Mouse (Mus musculus): ENCODE results near the gene Kifc3. TPM values are rescaled to one million over a fixed set of nuclear protein-coding genes. Genes with fewer than 3 reads are reported as not detected.

Kifc3 gene
- polyA plus RNA-seq, 1 experiment = 64.7 TPM

DNA sequence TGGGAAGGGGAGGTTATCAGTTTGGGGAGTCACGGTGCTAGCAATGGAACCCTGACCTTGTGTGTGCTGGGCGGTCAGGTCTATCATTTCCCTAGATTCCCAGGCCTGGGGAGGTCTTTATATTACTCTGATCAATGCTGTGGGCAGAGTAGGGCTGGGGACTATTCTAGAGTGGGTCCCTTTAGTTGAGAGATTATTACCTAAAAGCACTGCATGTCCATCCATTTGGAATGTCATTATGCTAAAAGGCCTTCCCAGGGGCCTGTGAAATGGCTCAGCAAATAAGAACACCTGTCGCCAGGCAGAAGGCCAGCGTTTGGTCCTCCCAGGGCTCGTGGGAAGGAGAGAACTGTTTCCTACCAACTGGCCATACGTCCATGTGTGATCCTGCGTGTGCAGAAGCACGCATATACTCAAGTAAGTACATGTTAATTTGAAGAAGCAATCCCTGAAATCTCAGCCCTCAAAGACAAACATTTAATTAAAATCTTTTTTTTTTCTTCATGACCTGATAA lies 499 bp downstream of the Kifc3 start:
- H3K27ac ChIP-seq (ENCODE audit: insufficient read depth, low read depth, low read length) = peak overlapping the region; percentile 74

GRCm38 (mm10) chr8:95201491-95201890 lies 1.1 kb downstream of the Kifc3 start:
- Histone ChIP-seq H3K27me3 (ENCODE audit: control insufficient read depth, insufficient read depth, low read length) (no peaks in the 10 kb centered on the region), H3K4me3 (ENCODE audit: low read depth, low read length) (peak overlapping the region; percentile 77), H3K36me3 (ENCODE audit: control insufficient read depth, insufficient read depth, low read length) (no peaks in the 10 kb centered on the region), H3K4me1 (ENCODE audit: control insufficient read depth, insufficient read depth, insufficient read length, low read length) (peaks cover 4% of the 10 kb centered on the region), H3K27ac (ENCODE audit: insufficient read depth, low read depth, low read length) (peak overlapping the region; percentile 74; the same call in 1 of the 2 replicates)
- TF ChIP-seq POLR2A (IDR thresholded peaks at IDR 0.05; ENCODE audit: low read depth, low read length) (no peak), CTCF (IDR thresholded peaks at IDR 0.05; ENCODE audit: extremely low read depth, insufficient read length, insufficient replicate concordance, low read depth, low read length) (no peak)
- WGBS = 76% methylated on average over 7 of the region's 7 CpGs

More for the DNA sequence above, 499 bp downstream of the Kifc3 start:
- TF ChIP-seq CTCF (IDR thresholded peaks at IDR 0.05; ENCODE audit: extremely low read depth, insufficient read length, insufficient replicate concordance, low read depth, low read length) (no peak), POLR2A (IDR thresholded peaks at IDR 0.05; ENCODE audit: low read depth, low read length) (no peak)
- Histone ChIP-seq H3K36me3 (ENCODE audit: control insufficient read depth, insufficient read depth, low read length) (no peaks in the 10 kb centered on the region), H3K27me3 (ENCODE audit: control insufficient read depth, insufficient read depth, low read length) (no peaks in the 10 kb centered on the region), H3K4me3 (ENCODE audit: low read depth, low read length) (peak overlapping the region; percentile 77), H3K4me1 (ENCODE audit: control insufficient read depth, insufficient read depth, insufficient read length, low read length) (peaks cover 4% of the 10 kb centered on the region)
- 40% methylated on average over 8 of the region's 8 CpGs for WGBS

- peak overlapping the region; percentile 18; the same call in 1 of the 2 replicates for H3K4me3 ChIP-seq (ENCODE audit: low read depth, low read length)
- 67% methylated on average over 9 of the region's 9 CpGs for WGBS
- TF ChIP-seq POLR2A (IDR thresholded peaks at IDR 0.05; ENCODE audit: low read depth, low read length) = no peak
- TF ChIP-seq CTCF (IDR thresholded peaks at IDR 0.05; ENCODE audit: extremely low read depth, insufficient read length, insufficient replicate concordance, low read depth, low read length) = no peak
- H3K4me1 ChIP-seq (ENCODE audit: control insufficient read depth, insufficient read depth, insufficient read length, low read length) = peaks cover 4% of the 10 kb centered on the region
- no peak overlapping the region for H3K27ac ChIP-seq (ENCODE audit: insufficient read depth, low read depth, low read length)
- no peaks in the 10 kb centered on the region for H3K27me3 ChIP-seq (ENCODE audit: control insufficient read depth, insufficient read depth, low read length)
- no peaks in the 10 kb centered on the region for H3K36me3 ChIP-seq (ENCODE audit: control insufficient read depth, insufficient read depth, low read length)
Observed at GRCm38 (mm10) chr8:95200001-95200405, 2.6 kb downstream of the Kifc3 start.

DNA sequence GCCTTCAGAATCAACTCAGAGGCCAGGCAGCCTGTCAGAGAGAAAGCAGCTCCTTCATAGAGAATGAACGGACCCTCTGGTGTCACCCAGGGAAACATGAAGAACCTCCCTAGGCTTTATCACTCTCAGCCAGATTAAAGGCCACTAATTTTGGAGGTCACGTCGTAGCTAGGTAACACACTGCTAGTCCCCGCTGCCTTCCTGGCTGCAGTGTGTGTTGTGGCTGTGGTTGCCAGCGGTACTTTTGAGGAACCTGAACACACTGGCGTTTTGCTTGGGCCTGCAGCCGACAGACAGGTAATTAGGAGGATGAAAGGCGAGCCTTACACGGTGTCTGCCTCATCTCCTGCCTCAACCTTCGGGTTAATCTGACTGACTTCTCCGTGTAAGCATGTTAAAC lies 6.9 kb downstream of the Kifc3 start:
- Histone ChIP-seq H3K36me3 (ENCODE audit: control insufficient read depth, insufficient read depth, low read length) (no peaks in the 10 kb centered on the region), H3K27me3 (ENCODE audit: control insufficient read depth, insufficient read depth, low read length) (no peaks in the 10 kb centered on the region), H3K4me3 (ENCODE audit: low read depth, low read length) (no peak overlapping the region), H3K4me1 (ENCODE audit: control insufficient read depth, insufficient read depth, insufficient read length, low read length) (peaks cover 14% of the 10 kb centered on the region), H3K27ac (ENCODE audit: insufficient read depth, low read depth, low read length) (no peak overlapping the region)
- 67% methylated on average over 11 of the region's 11 CpGs for WGBS
- no peak for TF ChIP-seq POLR2A (IDR thresholded peaks at IDR 0.05; ENCODE audit: low read depth, low read length)
- no peak for TF ChIP-seq CTCF (IDR thresholded peaks at IDR 0.05; ENCODE audit: extremely low read depth, insufficient read length, insufficient replicate concordance, low read depth, low read length)

GRCm38 (mm10) chr8:95191497-95192175 lies 11.0 kb downstream of the Kifc3 start:
- WGBS = 63% methylated on average over 9 of the region's 9 CpGs
- H3K27ac ChIP-seq (ENCODE audit: insufficient read depth, low read depth, low read length) = peak overlapping the region; percentile 81

DNA sequence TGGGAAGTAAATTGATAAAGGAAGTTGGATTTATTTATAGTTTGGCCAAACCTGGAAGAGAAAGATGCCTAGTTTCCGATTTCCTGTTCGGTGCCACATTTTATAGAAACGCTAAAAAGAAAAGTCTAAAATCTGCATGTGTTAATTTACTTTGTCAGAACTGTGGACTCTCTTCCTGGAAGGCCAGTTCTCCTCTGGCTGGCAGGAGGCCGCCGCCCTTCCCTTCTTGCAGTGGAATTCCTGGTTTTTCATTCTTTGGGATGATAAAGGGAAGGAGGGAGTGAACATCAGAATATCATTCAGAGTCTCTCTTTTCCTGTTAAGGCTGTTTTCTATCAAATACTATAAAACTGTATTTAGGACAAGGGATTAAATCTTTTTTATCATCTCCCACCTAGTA lies 15.0 kb downstream of the Kifc3 start:
- no peak for TF ChIP-seq POLR2A (IDR thresholded peaks at IDR 0.05; ENCODE audit: low read depth, low read length)
- TF ChIP-seq CTCF (IDR thresholded peaks at IDR 0.05; ENCODE audit: extremely low read depth, insufficient read length, insufficient replicate concordance, low read depth, low read length) = no peak
- 69% methylated on average over 5 of the region's 5 CpGs for WGBS
- Histone ChIP-seq H3K36me3 (ENCODE audit: control insufficient read depth, insufficient read depth, low read length) (peaks cover 4% of the 10 kb centered on the region), H3K27me3 (ENCODE audit: control insufficient read depth, insufficient read depth, low read length) (no peaks in the 10 kb centered on the region), H3K4me1 (ENCODE audit: control insufficient read depth, insufficient read depth, insufficient read length, low read length) (peaks cover 6% of the 10 kb centered on the region), H3K4me3 (ENCODE audit: low read depth, low read length) (no peak overlapping the region), H3K27ac (ENCODE audit: insufficient read depth, low read depth, low read length) (no peak overlapping the region)

More at GRCm38 (mm10) chr8:95191497-95192175, 11.0 kb downstream of the Kifc3 start:
- H3K4me3 ChIP-seq (ENCODE audit: low read depth, low read length) = no peak overlapping the region
- no peaks in the 10 kb centered on the region for H3K27me3 ChIP-seq (ENCODE audit: control insufficient read depth, insufficient read depth, low read length)
- H3K36me3 ChIP-seq (ENCODE audit: control insufficient read depth, insufficient read depth, low read length) = peaks cover 4% of the 10 kb centered on the region
- TF ChIP-seq POLR2A (IDR thresholded peaks at IDR 0.05; ENCODE audit: low read depth, low read length) (no peak), CTCF (IDR thresholded peaks at IDR 0.05; ENCODE audit: extremely low read depth, insufficient read length, insufficient replicate concordance, low read depth, low read length) (no peak)
- peaks cover 11% of the 10 kb centered on the region for H3K4me1 ChIP-seq (ENCODE audit: control insufficient read depth, insufficient read depth, insufficient read length, low read length)

- Histone ChIP-seq H3K27me3 (ENCODE audit: control insufficient read depth, insufficient read depth, low read length) (no peaks in the 10 kb centered on the region), H3K4me3 (ENCODE audit: low read depth, low read length) (no peak overlapping the region), H3K27ac (ENCODE audit: insufficient read depth, low read depth, low read length) (no peak overlapping the region), H3K36me3 (ENCODE audit: control insufficient read depth, insufficient read depth, low read length) (peaks cover 4% of the 10 kb centered on the region), H3K4me1 (ENCODE audit: control insufficient read depth, insufficient read depth, insufficient read length, low read length) (no peaks in the 10 kb centered on the region)
- TF ChIP-seq POLR2A (IDR thresholded peaks at IDR 0.05; ENCODE audit: low read depth, low read length) (no peak), CTCF (IDR thresholded peaks at IDR 0.05; ENCODE audit: extremely low read depth, insufficient read length, insufficient replicate concordance, low read depth, low read length) (no peak)
- 82% methylated on average over 7 of the region's 7 CpGs for WGBS
Observed at GRCm38 (mm10) chr8:95185891-95186513, 16.6 kb downstream of the Kifc3 start.

Measured in small intestine, adult 2 months (tissue).